Mouse (Mus musculus) common myeloid progenitor, adult 5-6 weeks (primary cell): ENCODE results near the gene Hebp1. TPM values are rescaled to one million over a fixed set of nuclear protein-coding genes. Genes with fewer than 3 reads are reported as not detected.

Experiments
- ATAC-seq: replicated peaks from 2 replicates; pipeline ENCODE4 v1.8.0; 2016; ENCODE audit warnings: low read depth, mild to moderate bottlenecking, moderate TSS enrichment, inconsistent platforms; ENCODE audit not compliant: poor library complexity, severe bottlenecking
- total RNA-seq: library from RNA; stranded (forward); fragments of 200-1000, 187-1606 nt; gene quantifications from 2 replicates; pipeline ENCODE4 v1.2.3, GENCODE M21; 2017

Hebp1 gene
- total RNA-seq, 1 experiment from 2014 or later = 30.1 TPM

DNA sequence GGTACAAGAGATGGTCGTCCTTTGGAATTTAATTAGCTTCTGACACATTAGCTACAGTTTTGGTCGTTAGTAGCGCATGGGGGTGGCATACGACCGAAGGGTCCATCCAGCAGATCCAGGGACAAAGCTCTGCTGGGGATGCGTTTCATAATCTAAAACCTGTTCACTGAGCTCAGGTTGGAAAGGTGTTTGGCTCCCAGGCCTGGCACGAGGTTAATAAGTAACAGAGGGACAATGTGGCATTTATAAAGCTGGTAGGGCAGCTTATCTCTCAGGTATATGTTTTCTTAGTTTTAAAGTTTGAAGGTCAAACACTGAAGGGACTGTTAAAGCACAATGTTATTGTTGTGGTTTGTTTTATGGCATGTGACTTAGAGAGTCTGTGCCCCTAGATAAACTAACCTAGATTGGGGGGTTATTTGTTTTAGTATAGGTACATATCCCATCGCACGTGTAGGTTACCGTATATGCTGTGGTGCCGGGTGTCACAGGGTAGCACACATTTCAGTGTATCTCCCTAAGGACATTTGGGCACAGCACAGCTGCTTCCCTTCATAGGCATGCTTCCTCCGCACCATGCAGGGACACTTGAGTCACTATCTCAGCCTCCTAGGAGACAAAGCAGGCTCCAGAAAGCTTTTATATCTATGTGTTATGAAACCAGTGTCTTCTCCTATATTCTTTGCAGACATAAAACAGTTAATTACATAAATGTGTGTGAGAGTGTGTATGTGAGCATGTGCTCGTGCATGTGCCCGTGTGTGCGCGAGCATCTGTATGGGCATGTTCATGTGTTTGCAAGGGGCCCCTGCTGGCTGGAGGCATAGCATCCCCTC, 2.5 kb upstream of the Hebp1 start:
- ATAC-seq = no peak

DNA sequence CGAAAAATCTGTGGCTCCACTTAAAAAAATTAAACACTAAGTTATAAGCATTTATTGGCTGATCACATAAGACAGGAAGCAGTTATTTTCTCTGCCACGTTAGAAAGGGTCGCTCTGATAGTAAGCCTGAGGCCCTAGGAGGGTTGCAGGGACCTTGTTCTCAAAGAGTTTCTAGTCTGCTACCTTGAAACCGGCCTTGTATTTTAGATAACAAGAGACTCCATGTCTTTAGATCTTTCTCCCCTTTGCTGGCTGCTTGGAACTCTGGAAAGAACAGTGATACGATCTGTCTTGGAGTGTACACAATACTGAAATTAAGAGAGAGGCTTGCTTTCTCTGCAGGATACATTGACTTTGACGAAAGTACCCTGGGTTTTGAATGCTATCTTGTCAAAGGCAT, 904 bp upstream of the Hebp1 start:
- ATAC-seq = no peak

DNA sequence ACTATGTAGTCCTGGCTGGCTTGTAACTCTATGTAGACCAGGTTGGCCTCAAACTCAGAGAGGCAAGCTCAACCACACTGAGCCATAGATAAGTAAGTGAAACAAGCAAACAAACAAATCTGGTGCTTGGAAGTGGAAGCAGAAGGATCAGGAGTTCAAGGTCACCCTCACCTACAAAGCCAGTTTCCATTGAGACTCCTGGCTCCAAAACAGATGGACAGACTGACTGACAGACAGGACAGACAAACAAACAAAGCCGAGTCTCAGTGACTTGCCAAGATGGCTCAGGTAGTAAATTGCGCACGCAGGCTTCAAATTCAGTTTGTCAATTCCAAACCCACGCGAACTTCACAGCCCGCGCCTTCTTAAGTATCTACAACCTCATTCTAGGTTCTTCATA, 376 bp downstream of the Hebp1 start:
- ATAC-seq = no peak

DNA sequence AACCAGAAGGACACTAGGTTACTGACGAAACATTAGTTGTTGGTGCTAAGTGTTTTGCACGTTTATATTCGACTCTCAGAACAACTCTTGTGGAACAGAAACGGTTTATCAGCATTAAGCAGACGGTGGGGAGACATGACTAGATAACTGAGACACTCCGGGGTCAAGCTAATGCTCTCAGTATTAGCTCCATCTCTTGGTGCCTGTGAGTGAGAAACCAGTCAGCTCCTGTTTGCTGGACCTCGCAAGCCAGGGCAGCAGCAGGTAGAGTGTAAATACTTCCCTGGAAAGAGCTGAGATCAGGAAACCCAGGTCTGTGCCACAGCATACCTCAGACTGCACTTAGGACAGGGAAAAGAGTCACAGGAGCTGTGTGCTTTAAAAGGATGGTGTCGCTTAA, 1.1 kb downstream of the Hebp1 start:
- ATAC-seq = peak; percentile 33

DNA sequence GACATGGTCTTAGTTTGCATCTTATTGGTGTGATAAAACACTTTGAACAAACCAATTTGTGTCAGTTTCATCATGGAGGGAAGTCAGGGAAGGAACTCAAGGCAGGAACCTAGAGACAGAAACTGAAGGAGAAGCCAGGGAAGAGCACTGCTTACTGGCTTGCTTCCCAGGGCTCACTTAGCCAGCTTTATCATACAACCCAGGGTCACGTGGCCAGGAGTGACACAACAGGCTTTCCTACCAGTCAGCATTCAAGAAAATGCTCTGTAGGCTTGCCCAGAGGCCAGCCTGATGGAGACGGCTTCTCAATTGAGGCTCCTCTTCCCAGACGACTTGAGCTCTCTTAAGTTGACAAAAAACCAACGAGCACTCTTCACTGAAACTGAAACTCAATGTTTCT, 2.9 kb downstream of the Hebp1 start:
- ATAC-seq = no peak

DNA sequence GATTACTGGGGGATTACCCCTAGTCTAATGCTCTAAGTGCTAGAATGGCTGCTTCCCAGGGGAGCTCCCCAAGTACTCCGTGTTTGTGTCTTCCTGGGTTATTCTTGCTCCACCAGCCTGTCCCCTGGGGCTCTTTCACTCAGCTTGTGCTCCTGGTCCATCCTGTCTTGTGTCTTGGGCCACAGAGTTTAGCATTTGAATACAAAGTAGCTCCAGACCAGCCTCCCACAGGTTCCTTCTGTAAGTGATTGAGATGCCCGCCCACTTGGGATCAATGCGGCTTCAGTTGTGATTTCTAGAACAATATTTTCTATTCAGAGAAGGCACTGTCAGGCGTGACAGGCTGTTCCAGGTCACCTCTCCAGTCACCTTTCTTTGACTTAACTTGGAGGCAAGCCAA, 4.1 kb downstream of the Hebp1 start:
- no peak for ATAC-seq

DNA sequence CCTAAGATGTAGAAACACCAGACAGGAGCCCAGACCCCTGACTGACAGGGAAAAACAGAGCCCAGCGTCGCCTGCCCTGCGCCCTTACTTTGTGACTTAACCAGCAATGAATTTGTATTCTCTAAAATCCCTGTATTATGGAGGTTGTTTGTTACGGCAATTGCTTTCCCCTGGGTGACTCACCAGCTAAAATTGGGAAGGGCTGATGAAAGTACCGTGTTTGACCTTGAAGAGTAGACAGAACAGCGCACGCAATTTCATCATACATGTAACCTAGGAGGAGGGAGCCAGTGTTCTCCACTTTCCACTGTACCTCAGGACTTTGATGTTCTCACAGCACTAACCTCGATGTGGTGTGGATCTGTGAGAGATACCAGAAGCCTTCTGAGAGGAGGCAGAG, 4.8 kb downstream of the Hebp1 start:
- ATAC-seq = no peak

DNA sequence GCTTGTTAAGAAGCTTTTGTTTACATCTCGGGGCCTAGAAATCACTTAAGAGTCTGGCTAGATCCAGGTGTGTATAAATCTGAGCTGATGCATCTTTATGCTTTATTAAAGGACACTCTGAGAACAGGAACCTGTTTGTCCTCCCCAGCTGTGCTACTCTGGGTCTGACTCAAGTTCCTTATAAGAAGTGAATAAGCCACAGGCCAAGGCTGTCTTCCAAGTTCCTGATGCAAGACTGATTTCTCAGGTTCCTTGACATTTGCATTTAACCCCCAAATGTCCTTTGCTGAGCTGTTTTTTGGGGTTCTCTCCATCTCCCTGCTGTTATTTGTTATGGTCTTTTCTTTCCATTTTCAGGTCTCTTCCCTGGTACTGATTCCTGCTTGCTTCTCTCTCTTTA, 5.9 kb downstream of the Hebp1 start:
- ATAC-seq = peak; percentile 29

DNA sequence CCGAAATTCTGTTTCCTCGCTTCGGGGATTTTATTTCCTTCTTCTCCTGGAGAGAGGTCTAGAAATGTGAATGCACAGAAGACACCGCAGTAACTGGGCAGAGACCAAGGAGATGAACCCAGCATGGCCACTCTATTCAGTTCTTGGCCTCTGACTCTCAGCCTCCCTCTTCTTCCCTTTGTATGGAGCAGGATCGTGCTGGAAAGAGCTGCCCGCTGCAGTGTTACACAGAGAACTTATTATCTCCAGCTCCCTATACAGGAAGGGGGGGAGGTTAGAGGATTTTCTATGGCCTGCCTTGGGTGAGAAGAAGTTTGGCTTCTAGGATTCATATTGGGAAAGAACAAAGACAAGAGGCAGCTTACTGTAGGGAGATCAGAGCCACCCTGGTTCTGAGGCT, 7.7 kb downstream of the Hebp1 start:
- ATAC-seq = no peak

DNA sequence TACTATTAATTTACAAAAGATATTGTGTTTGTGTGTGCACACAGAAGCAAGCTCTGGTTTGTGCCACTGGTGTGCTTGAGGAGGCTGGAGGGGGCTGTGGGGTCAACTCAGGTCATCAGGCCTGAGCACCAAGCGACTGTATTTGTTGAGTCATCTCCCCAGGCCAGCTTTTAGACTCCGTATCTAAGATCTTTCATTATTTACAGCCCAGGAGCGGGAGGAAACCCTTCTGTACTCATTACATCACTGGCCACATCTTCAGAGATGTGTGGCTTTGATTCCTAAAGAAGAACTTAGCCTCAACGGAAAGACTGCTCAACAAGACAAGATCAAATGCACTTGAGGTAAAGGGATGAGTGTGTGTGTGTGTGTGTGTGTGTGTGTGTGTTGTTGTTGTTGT, 9.2 kb downstream of the Hebp1 start:
- peak; percentile 68 for ATAC-seq

DNA sequence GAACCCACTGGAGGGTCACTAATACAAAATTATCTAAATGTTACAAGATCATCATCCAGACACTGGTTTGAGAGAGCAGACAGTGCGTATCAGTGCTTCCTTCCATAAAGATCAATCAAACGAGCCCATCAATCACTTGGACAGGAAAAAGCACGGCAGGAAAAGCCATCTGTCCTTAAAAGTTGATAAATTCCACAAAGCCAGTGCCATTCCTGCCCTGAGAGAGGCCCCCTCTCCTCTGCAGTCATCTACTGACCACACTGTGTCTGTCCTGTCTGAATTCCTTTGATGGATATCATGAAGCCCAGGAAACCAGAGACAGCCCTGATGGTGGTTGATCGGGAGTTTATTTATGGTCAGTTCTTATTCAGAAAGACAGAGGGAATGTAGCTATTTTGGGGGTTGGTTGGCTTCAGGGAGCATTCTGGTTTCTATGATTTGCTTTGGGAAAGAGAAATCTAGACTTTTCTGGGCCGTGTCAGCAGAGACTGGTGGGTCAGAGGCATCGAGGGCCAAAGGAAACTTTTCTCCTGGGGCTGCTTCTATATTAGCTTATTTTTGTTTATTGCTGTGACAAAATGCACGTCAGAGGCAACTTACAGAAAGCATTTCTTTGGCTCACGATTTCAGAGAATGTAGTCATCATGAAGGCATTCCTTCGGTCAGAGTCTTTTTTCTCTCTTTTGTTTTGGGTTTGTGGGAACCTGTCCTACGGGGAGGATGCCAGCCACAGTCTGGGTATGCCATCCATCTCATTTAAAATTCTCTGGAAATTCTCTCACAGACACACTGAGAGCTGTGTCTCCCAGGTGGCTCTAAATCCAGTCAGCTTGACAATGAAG, 10.5 kb downstream of the Hebp1 start:
- ATAC-seq = no peak

DNA sequence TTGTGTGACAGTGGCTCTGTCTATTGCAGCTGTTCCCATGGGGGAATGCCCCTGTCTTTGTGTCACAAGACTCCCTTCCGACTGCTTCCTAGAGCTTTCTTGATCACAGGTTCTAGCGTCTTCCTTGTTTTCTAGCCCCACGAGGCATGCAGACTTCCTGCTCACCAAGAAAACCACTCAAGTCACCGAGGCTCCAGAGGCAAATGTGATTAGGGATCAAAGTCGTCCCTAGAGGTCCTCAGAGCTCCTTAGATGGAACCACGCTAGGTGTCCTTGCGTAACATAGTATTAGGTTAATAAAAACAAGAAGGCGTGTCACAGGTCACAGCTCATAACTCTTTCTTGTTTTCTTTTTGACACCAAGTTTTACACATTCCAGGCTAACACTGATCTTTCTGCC, 13.9 kb downstream of the Hebp1 start:
- ATAC-seq = peak; percentile 71

DNA sequence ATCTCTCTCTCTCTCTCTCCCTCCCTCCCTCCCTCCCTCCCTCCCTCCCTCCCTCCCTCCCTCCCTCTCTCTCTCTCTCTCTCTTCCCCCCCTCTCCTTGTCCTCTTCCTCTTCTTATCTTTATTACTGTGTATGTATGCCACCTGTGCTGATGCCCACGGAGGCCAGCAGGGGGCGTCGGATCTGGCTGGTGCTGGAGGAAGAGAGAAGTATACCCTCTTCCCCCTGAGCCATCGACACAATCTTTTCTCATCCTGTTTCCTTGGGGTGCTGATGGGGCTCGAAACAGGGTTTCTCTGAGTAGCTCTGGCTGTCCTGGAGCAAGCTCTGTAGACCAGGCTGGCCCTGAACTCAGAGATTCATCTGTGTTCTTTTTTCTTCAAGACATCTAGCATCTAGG, 14.9 kb downstream of the Hebp1 start:
- ATAC-seq = no peak

DNA sequence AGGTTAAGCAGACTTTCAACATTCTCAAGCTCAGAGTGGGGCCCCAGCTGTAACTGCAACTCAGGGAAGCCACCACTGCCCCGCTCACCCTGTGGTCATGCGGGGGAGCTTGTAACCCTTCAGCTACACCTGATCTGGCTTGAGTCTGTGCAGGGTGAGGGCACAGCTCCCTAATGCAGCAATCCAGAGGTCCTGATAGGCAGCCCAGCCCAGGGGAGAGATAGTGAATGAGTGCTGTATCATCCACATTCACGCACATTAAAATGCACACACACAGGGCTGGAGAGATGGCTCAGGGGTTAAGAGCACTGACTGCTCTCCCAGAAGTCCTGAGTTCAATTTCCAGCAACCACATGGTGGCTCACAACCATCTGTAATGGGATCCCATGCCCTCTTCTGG, 19.2 kb downstream of the Hebp1 start:
- ATAC-seq = no peak

DNA sequence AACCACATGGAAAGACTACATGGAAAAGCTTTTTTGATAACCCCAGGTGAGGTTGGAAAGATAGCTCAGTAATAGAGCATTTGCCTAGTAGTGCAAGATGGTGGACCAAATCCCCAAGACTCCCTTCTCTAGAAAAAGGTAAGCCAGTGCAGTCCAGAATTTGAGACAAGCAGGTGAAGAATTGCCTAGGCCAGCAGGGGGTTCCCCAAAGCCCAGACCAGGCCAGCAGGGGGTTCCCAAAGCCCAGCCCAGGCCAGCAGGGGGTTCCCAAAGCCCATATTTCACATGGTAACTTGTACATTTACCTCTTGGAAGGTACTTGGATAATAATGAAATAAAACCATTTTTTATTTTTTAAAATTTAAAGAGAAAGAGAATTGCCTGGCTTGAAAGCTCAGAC, 20.6 kb downstream of the Hebp1 start:
- no peak for ATAC-seq

DNA sequence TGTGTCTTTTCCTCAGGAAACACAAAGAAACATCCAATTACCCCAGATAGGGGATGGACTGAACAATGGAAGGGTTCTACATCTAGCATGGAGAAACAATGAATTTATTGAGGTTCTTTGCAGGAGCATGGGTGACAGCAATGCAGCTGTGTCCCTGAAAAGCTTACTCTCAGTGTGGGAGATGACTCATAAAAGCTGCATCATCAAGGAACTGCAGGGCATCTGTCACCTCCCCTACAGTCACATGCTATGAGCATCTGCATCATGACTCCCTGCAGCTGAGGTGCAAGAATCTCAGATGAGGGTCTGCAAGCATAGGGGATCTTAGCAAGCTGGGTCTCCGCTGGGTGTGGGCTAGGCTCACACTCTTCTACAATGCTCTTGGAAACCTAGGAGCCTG, 22.8 kb downstream of the Hebp1 start:
- no peak for ATAC-seq

DNA sequence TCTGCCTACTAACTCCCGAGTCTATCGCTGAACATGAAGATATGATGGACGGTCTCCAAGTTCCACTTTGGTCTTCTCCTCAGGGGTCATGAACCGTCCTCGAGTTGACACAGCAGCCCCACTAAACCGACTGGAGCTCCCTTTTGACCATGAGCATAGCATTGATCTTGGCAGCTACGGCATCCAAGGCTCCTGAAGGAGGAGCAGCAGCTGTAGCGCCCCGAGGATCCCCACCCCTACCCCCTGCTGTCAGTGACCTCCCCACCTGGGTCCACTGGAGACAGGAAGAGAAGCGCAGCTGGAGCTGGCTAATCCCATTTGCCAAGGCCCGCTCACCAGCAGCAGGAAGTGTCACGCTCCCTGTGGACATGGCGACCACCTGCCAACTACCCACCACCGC, 26.1 kb downstream of the Hebp1 start:
- ATAC-seq = no peak

DNA sequence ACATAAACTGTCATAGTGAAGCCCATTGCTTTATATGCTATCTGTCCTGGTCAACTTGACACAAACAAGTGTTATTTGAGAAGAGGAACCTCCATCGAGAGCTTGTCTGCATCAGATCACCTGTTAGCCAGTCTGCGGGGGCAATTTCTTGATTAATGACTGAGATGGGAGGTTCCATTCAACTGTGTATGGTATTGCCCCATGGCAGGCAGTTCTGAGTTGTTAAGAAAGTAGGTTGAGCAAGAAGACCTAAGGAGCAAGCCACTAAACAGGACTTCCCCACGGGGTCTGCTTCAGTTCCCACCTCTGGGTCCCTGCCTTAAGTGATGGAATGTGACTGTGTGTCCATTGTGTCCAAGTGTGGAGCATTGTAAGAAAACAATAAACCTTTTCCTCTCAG, 28.6 kb downstream of the Hebp1 start:
- ATAC-seq = no peak

DNA sequence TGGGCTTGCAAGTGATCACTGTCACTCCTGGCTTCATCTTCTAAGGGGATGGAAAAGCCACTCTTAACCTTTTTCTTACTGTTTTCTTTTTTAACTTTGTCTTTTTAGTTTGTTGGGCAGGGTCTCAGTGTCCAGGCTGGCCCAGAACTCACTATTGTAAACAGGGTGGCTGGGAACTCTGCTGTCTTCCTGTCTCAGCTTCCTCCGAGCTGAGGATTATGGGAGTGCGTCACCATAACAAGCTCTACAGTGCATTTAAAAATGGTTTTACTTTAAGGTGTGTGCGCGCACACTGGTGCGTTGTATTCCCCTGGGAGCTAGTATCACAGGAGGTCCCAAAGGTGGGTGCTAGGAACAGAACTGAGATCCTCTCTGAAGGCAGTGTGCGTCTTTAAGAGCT, 29.4 kb downstream of the Hebp1 start:
- no peak for ATAC-seq

DNA sequence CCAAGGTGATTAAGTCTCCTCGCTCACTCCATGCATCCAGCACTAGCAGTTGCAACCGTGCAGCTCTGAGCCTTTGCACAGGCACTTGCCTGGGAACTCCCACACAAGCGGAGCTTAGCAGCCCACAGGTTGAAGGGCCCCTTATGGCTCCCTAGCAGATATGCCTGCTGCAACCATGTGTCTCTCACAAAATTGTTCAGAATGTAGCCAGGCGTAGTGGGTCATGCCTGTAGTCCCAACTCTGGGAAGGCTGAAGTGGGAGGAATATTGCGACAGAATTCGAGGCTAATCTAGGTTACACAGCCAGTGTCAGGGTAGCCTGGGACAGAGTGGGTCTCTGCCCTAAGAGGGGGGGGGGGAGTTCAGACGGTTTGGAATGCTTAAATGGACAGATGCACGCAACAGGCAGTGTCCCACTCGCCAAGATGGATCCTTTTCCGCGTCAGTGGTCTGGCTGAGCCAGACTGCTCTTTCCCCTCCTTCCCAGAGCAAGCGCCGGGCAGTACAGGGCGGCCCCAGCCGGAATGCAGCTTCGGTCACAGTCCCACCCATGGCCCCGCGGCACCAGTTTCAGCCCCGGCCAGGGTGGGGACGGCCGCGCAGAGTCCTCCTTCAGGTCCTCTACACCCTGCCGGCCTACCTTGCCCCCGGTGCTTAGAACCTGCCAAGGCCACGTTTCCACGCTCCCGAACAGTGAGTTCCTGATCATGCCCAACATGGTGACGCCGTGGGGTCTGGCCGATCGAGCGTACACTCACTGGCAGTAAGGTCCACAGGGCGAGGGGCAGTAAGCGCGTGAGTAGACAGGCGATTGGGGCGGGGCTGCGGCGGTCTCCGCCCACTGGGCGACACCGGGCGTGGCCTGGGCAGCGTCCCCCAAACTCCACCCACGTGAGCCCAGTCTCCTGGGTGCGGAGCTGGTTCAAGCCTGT, 30.2 kb downstream of the Hebp1 start:
- ATAC-seq = peak; percentile 82
